Mouse (Mus musculus): ENCODE data around the gene Fgf8. TPM values are rescaled to one million over a fixed set of nuclear protein-coding genes. Genes with fewer than 3 reads are reported as not detected.

The Fgf8 gene
- polyA plus RNA-seq, 1 experiment, result 0.21 TPM

DNA sequence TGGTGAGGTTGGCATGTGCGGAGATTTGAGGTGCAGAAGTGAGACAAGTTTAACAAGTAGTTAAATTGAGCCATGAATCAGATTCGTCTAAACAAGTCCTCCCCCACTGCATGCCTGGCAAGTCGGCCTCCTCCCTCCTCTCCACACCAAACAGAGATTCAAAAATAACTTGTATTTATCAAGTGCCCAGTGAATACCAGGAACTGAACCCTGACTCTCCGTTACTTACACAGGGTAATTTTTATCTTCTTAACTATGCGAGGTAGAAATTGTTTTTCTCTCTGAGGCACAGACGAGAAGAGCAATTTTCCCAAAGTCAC lies 46.5 kb downstream of the Fgf8 start:
- no peaks in the 10 kb centered on the region for H3K36me3 ChIP-seq (ENCODE audit: control insufficient read depth, insufficient read depth, low read length)
- no peak for TF ChIP-seq CTCF (IDR thresholded peaks at IDR 0.05; ENCODE audit: extremely low read depth, insufficient read depth, insufficient read length, insufficient replicate concordance)
- TF ChIP-seq POLR2A (IDR thresholded peaks at IDR 0.05; ENCODE audit: low read depth, low read length), result no peak
- no peak overlapping the region for H3K4me3 ChIP-seq (ENCODE audit: extremely low read depth, insufficient read depth, insufficient read length)
- no peaks in the 10 kb centered on the region for H3K27me3 ChIP-seq (ENCODE audit: control insufficient read depth, insufficient read depth, low read length)
- H3K27ac ChIP-seq (ENCODE audit: insufficient read depth, low read length), result no peak overlapping the region
- no peak for DNase-seq (ENCODE audit: low read depth in 1 of 2, low spot score in 2 of 2)
- 56% methylated on average over 6 of the region's 6 CpGs for WGBS
- no peaks in the 10 kb centered on the region for H3K4me1 ChIP-seq (ENCODE audit: control insufficient read depth, insufficient read depth, insufficient read length)

DNA sequence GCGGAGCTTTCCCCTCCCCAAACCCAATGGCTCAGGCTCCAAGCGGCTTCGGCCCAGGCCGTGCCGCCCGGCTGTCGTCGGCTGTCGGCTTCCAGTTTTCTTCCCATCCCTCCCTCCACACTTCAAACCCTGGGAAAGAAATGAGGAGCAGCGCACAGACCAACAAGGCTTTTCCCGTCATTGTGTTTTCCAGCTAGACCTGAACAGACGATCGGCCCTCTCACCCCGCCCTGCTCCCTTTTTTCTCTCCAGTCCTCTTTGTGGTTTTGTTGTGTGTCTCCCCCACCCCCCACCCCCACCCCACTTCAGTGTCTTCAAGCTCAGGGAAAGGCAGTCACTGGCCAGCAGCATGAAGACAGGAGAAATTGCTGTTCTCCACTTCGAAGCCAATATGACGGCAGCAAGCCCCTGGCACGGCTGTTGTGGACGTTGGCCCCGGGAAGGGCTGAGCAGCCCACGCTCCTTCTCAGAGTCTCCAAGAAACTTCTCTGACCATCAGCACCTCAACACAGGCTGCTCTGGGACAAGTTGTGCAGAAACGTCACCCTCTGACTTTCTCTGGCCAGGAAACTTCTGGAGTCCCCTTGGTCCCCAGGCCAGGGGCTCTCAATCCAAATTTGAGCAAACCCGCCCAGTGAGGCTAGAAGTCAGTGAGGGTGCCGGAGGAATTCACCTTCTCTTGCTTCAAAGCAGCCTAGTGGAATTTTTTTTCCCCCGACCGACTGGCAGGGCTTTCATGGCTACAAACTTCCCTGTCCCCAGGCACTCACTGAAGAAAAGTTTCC lies 47.0 kb downstream of the Fgf8 start:
- no peak for DNase-seq (ENCODE audit: low read depth in 1 of 2, low spot score in 2 of 2)
- 55% methylated on average over 25 of the region's 25 CpGs for WGBS
- Histone ChIP-seq H3K4me1 (ENCODE audit: control insufficient read depth, insufficient read depth, insufficient read length) (no peaks in the 10 kb centered on the region), H3K27ac (ENCODE audit: insufficient read depth, low read length) (no peak overlapping the region), H3K4me3 (ENCODE audit: extremely low read depth, insufficient read depth, insufficient read length) (no peak overlapping the region), H3K27me3 (ENCODE audit: control insufficient read depth, insufficient read depth, low read length) (no peaks in the 10 kb centered on the region), H3K36me3 (ENCODE audit: control insufficient read depth, insufficient read depth, low read length) (no peaks in the 10 kb centered on the region)
- no peak for TF ChIP-seq POLR2A (IDR thresholded peaks at IDR 0.05; ENCODE audit: low read depth, low read length)

DNA sequence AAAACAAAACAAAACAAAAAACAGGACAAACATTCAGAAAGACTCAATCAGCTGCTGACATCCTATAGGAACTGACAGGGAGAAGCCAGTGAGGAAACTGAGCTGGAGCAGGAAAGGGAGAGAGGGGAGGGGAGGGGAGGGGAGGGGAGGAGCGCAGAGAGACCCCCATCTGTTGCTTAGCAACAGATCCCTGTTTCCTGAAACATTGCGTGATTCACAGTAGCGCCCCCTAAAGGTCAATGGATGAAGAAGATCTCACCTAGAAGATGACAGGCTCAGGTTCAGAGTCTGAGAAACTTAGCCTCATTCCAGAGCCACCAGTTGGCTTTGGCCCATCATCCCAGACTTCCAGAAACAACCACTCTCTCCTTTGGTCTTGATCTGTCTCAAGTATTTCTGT lies 48.7 kb downstream of the Fgf8 start:
- H3K4me3 ChIP-seq (ENCODE audit: extremely low read depth, insufficient read depth, insufficient read length), result no peak overlapping the region
- TF ChIP-seq POLR2A (IDR thresholded peaks at IDR 0.05; ENCODE audit: low read depth, low read length) (no peak), CTCF (IDR thresholded peaks at IDR 0.05; ENCODE audit: extremely low read depth, insufficient read depth, insufficient read length, insufficient replicate concordance) (no peak)
- no peaks in the 10 kb centered on the region for H3K27me3 ChIP-seq (ENCODE audit: control insufficient read depth, insufficient read depth, low read length)
- H3K4me1 ChIP-seq (ENCODE audit: control insufficient read depth, insufficient read depth, insufficient read length), result no peaks in the 10 kb centered on the region
- H3K27ac ChIP-seq (ENCODE audit: insufficient read depth, low read length), result no peak overlapping the region
- DNase-seq (ENCODE audit: low read depth in 1 of 2, low spot score in 2 of 2), result no peak
- no peaks in the 10 kb centered on the region for H3K36me3 ChIP-seq (ENCODE audit: control insufficient read depth, insufficient read depth, low read length)
- WGBS, result 49% methylated on average over 3 of the region's 3 CpGs

DNA sequence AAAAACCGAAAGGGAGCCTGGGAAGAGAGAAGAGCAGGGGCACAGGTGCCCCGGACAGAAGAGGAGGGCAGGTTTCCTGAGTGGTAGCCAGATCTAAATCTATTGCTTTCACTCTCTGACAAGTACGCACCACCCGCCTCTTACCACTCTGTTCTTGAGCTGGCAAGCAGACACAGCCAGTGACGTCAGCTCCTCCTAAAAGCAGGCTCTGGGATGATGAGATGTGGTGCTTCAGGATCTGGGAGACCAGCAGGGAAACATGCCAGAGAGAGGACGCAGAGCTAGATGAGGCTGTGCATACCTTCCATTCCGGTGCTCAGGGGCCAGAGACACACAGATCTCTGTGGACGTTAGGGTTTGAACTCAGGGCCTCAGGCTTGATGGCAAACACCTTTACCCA lies 50.5 kb downstream of the Fgf8 start:
- DNase-seq (ENCODE audit: low read depth in 1 of 2, low spot score in 2 of 2), result no peak
- TF ChIP-seq POLR2A (IDR thresholded peaks at IDR 0.05; ENCODE audit: low read depth, low read length), result no peak
- no peak for TF ChIP-seq CTCF (IDR thresholded peaks at IDR 0.05; ENCODE audit: extremely low read depth, insufficient read depth, insufficient read length, insufficient replicate concordance)
- Histone ChIP-seq H3K4me1 (ENCODE audit: control insufficient read depth, insufficient read depth, insufficient read length) (no peaks in the 10 kb centered on the region), H3K4me3 (ENCODE audit: extremely low read depth, insufficient read depth, insufficient read length) (no peak overlapping the region), H3K27ac (ENCODE audit: insufficient read depth, low read length) (no peak overlapping the region), H3K27me3 (ENCODE audit: control insufficient read depth, insufficient read depth, low read length) (no peaks in the 10 kb centered on the region), H3K36me3 (ENCODE audit: control insufficient read depth, insufficient read depth, low read length) (no peaks in the 10 kb centered on the region)
- 90% methylated on average over 8 of the region's 8 CpGs for WGBS

- DNase-seq (ENCODE audit: low read depth in 1 of 2, low spot score in 2 of 2), result no peak
- 89% methylated on average over 8 of the region's 8 CpGs for WGBS
- Histone ChIP-seq H3K4me3 (ENCODE audit: extremely low read depth, insufficient read depth, insufficient read length) (no peak overlapping the region), H3K4me1 (ENCODE audit: control insufficient read depth, insufficient read depth, insufficient read length) (no peaks in the 10 kb centered on the region), H3K27ac (ENCODE audit: insufficient read depth, low read length) (no peak overlapping the region), H3K27me3 (ENCODE audit: control insufficient read depth, insufficient read depth, low read length) (no peaks in the 10 kb centered on the region), H3K36me3 (ENCODE audit: control insufficient read depth, insufficient read depth, low read length) (no peaks in the 10 kb centered on the region)
- no peak for TF ChIP-seq CTCF (IDR thresholded peaks at IDR 0.05; ENCODE audit: extremely low read depth, insufficient read depth, insufficient read length, insufficient replicate concordance)
- TF ChIP-seq POLR2A (IDR thresholded peaks at IDR 0.05; ENCODE audit: low read depth, low read length), result no peak
These were observed 51.6 kb downstream of the Fgf8 start for GRCm38 (mm10) chr19:45691001-45691535.

DNA sequence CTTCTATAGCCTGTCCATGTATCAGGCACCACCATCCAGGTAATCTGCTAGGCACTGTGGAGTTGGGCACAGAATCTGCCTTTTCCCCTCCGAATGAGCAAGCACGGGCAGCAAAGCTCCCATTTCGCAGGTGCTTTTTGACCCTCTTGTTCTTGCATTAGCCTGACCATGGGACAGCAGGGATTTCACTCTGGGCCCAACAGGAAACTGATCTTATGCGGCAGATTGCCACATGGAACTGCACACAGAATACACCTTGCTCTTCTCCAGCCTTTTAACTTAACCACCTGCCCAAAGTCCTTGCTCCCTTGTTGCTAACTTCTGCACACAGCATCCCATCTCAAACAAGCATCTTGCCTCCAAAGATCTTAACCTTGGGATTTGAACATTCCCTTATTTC lies 55.7 kb downstream of the Fgf8 start:
- no peak overlapping the region for H3K27ac ChIP-seq (ENCODE audit: insufficient read depth, low read length)
- no peak overlapping the region for H3K4me3 ChIP-seq (ENCODE audit: extremely low read depth, insufficient read depth, insufficient read length)
- no peaks in the 10 kb centered on the region for H3K4me1 ChIP-seq (ENCODE audit: control insufficient read depth, insufficient read depth, insufficient read length)
- 87% methylated on average over 4 of the region's 4 CpGs for WGBS
- no peaks in the 10 kb centered on the region for H3K36me3 ChIP-seq (ENCODE audit: control insufficient read depth, insufficient read depth, low read length)
- H3K27me3 ChIP-seq (ENCODE audit: control insufficient read depth, insufficient read depth, low read length), result no peaks in the 10 kb centered on the region
- DNase-seq (ENCODE audit: low read depth in 1 of 2, low spot score in 2 of 2), result no peak
- TF ChIP-seq POLR2A (IDR thresholded peaks at IDR 0.05; ENCODE audit: low read depth, low read length) (no peak), CTCF (IDR thresholded peaks at IDR 0.05; ENCODE audit: extremely low read depth, insufficient read depth, insufficient read length, insufficient replicate concordance) (no peak)

Other genes starting within 250 kb of the Fgf8 start
- 9.0 and 10.7 TPM in 2 replicates for gene Poll, start 182.4 kb downstream of the Fgf8 start, polyA plus RNA-seq (2012; rRNA removed)
- gene Gm17018, start 182.3 kb downstream of the Fgf8 start, polyA plus RNA-seq (2012; rRNA removed), result 2.3 and 5.5 TPM in 2 replicates
- gene Fbxw4, start 82.6 kb downstream of the Fgf8 start, polyA plus RNA-seq (2012; rRNA removed), result 81.4 and 113 TPM in 2 replicates
- 68.2 and 85.3 TPM in 2 replicates for gene Npm3, start 6.7 kb upstream of the Fgf8 start, polyA plus RNA-seq (2012; rRNA removed)
- 18.9 and 21.1 TPM in 2 replicates for gene Mgea5, start 40.9 kb upstream of the Fgf8 start, polyA plus RNA-seq (2012; rRNA removed)
- gene Kcnip2, start 73.1 kb upstream of the Fgf8 start, polyA plus RNA-seq (2012; rRNA removed), result 1.5 and 1.8 TPM in 2 replicates